Mouse (Mus musculus): Measurements from ENCODE around the gene Usmg5.
A peak's percentile ranks its signal among the peaks of the same experiment; 100 is the strongest.
"Not testable (repeated sequence)": the region's sequence is repeated elsewhere in the genome, so short reads cannot be mapped to it uniquely, and the experiment has no call there.

The Usmg5 gene

DNA sequence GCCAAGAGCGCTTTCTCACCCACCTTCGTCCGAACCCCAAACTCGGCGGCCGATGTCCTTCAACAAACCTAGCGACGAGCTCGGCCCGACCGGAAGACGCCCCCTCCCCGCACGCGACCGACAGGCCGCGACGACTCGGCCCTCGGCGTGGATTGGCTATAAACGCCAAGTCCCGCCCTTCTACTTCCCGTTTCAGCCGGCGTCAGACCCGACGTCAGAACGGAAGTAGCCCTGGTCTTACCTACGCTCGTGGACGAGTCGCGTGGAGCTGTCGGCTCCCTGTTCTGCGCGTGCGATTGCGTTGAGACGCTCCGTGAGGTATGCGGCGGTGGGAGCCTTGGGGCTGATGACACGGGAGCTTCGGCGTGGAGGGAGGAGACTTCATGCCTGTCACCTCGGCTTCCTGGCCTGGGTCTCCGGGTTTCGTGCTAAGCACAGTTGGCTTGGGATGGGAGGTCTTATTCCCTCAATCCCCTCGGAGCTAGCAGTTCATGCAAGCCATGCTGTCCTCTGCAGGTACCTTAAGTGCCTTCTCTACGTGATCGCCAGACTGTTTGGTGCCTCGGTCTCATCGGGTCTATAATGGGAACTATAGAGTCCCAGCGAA is at the start of gene Usmg5, which contains the start of gene Pdcd11:
Usmg5 (minus strand) TSS at position 98 of the 607 bp plus-strand sequence.
Pdcd11 (plus strand) TSS at position 219 of the 607 bp plus-strand sequence.
- peak; percentile 96 for DNase-seq (ENCODE audit: low spot score in 2 of 2)

DNA sequence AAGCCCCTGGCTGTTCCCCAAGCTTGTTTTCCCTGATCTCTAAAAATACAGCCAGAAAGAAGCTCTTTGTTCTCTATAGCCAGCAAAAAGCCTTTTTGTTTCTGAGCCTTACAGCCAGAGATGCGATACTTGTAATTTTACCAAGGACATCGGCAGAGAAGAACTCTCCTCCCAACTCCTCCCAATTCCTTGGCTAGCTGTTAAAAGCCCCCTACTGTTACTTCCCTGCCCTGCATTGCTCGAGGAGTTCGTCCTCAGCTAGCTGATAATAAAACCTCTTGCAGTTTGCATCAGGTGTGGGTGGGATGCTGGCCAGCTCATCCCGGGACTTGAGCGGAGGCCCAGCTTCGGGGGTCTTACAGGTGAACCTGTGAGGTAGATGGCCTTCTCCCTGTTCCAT is 49.2 kb upstream of the Usmg5 start:
- DNase-seq (ENCODE audit: low spot score in 2 of 2) = not testable (repeated sequence)

DNA sequence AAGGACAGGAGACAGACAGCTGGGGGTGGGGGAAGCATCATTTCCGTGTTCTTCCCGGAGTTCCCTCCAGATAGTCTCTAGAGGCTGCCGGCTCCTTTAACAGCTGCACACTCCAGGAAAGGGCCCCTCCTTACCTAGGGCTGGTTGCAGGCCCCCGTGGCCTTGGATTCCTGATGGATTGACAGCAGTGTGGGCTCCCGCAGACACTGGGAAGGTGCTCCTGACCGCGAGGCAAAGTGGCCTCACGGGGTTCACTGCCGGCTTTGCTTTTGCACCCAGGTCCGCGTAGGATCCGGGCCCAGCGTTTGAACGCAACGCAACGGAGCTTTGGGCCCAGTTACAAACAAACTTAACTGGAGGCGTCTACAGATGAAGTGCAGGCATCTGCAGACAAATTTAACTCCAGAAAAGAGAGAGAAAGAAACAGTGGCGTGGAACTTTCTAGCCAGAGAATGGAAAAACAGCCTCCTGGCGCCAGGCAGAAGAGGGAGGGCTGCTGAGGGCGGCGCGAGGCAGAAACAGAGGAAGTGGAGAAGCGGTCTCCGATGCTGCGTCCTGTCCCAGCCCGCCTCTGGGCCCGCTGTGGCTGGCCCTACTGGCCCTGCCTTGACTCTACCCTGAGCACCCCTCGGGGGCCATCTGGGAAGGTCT is 47.4 kb upstream of the Usmg5 start, which contains the start of gene Calhm2:
Calhm2 (minus strand) TSS at position 524 of the 651 bp plus-strand sequence.
- DNase-seq (ENCODE audit: low spot score in 2 of 2) = no peak

DNA sequence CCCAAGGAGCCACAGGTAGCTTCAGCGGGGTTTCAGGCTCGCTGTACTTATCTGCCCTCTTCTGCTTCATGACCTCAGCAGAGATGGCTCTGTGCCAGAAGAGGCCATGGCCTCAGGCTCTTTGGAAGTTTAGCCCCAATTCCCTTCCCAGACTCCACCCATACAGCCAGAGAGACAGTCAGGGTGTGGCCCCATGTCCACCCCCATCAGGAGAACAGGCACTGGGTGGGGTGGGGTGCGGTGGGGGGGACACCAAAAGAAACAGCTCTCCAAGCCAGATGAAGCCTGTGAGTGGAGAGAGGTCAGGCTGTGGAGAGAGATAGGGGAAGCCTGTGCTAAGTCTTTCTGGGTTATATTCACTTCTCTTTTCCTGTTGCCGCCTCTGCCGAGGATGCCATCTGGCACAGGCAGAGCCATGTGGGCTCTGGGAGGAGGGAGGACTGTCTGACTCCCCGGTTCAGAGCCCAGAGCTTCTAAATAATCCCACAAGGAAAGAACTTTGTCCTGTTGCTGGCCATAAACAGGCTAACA is 46.7 kb upstream of the Usmg5 start:
- no peak for DNase-seq (ENCODE audit: low spot score in 2 of 2)

DNA sequence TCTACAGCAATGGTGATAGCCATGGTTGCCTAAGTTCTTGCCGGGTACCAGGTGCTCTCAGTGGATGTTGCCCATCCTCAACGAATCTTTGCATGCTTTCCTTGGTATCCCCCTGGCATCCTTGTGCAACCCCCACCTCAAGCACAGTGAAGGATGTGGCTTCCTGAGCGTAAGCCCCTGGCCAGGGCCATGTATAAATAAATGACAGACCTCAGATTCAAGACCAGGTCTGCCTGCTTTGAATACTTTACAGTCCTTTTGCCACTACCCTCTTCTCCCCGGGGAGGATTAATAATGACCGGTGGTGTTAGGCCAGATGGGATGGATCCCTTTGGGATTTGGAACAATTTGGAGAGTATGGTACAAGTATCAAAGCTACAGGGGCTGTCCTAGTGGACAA is 45.7 kb upstream of the Usmg5 start:
- no peak for DNase-seq (ENCODE audit: low spot score in 2 of 2)

DNA sequence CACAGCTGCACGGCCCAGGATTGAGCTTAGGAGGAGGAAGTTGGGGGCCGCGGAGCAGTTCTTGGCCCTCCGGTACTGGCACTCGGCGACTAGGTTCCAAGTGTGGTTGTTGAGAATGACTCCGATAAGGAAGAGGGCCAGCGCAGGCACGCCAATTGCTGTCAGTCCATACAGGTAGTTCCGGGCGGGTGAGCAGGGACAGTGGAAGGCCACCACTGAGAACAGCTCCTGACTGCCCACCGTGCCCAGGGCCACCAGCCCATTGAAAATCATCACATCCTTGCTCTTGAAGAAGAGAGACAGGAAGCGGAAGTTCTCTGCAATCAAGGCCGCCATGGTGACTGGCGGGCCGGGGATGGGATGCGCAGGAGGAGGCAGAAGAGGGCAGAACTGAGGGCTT is 45.1 kb upstream of the Usmg5 start:
- no peak for DNase-seq (ENCODE audit: low spot score in 2 of 2)

- DNase-seq (ENCODE audit: low spot score in 2 of 2) = no peak
Observed at GRCm38 (mm10) chr19:47133161-47133560, 42.7 kb upstream of the Usmg5 start.

DNA sequence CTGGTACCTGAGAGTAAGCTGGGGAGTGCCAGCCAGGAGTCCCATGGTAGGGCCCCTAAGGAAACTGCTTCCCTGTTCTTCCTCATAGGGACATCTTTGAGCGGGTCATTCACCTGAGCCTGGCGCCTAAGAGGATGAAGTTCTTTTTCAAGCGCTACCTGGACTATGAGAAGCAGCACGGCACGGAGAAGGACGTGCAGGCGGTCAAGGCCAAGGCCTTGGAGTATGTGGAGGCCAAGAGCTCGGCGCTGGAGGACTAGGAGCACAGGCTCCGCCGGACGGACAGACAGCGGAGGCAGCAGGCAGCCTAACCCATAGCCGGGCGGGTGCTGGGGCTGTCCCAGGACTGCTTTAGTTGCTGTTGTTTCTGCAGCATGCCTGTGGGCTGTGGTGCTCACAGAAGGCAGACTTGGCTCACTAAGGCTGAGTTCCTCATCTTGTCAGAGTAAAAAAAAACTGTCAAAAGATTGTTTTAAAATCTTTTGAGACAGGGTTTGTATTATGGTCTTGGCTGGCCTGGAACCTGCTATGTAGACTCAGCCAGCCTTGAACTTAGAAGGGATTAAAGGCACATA is 40.2 kb upstream of the Usmg5 start:
- no peak for DNase-seq (ENCODE audit: low spot score in 2 of 2)

GRCm38 (mm10) chr19:47128835-47129234 is 38.4 kb upstream of the Usmg5 start:
- DNase-seq (ENCODE audit: low spot score in 2 of 2) = no peak

DNA sequence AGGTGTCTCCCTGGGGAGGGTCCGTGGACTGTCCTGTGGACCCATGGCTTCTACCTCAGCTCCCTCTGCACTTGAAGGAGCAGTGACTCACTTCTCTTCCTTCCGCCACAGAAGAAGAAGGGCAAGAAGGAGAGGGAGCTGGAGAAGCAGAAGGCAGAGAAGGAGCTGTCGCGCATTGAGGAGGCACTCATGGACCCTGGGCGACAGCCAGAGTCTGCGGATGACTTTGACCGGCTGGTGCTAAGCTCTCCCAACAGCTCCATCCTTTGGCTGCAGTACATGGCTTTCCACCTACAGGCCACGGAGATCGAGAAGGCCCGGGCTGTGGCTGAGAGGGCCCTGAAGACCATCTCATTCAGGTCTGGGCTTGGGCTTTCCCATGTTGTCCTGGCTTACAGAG is 37.7 kb upstream of the Usmg5 start:
- DNase-seq (ENCODE audit: low spot score in 2 of 2) = no peak

- peak in 1 of 2 experiments; percentile 33 for DNase-seq (ENCODE audit: low spot score in 2 of 2)
Observed at GRCm38 (mm10) chr19:47122802-47123201, 32.4 kb upstream of the Usmg5 start.

GRCm38 (mm10) chr19:47121054-47121453 is 30.6 kb upstream of the Usmg5 start:
- no peak for DNase-seq (ENCODE audit: low spot score in 2 of 2)

GRCm38 (mm10) chr19:47118634-47119033 is 28.2 kb upstream of the Usmg5 start:
- no peak for DNase-seq (ENCODE audit: low spot score in 2 of 2)

GRCm38 (mm10) chr19:47104641-47105271 is 14.3 kb upstream of the Usmg5 start:
- no peak for DNase-seq (ENCODE audit: low spot score in 2 of 2)

GRCm38 (mm10) chr19:47101080-47101479 is 10.6 kb upstream of the Usmg5 start:
- DNase-seq (ENCODE audit: low spot score in 2 of 2) = no peak

DNA sequence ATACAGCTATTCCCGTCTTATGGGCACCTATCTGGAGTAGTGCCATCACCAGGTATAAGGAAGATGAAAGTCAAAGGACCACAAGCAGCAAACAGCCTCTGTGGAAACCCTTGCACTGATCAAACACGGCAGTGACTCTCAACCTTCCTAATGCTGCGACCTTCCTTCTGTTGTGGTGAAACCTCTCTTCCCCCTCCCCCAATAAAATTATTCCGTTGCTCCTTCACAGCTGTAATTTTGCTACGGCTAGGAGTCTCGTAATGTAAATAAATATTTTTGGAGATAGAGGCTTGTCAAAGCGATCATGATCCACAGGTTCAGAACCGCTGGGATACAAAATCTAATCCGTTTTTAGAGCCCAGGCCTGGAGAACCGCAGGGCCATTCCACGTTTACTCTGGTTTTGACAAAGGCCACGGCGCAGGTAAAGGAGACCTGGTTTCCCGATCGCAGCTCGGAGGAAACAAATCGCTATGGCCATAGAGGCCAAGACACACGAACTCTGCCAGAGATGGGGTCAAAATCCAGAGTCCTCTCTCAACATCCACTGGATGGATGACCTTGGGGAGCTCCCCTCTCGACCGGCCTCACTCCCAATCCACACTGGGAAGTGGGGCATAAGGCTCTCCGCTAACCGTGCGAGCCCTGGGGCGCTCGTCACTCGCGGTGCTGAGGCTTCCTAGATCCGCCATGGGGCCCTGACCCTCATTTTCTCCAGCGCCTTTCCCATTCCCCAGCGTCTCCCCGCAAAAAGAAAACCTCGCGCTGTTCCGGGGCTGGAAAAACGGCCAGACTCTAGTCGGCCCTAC is 525 bp downstream of the Usmg5 start:
- DNase-seq (ENCODE audit: low spot score in 2 of 2) = no peak

- DNase-seq (ENCODE audit: low spot score in 2 of 2) = no peak
Observed at GRCm38 (mm10) chr19:47088226-47088625, 2.2 kb downstream of the Usmg5 start.

DNA sequence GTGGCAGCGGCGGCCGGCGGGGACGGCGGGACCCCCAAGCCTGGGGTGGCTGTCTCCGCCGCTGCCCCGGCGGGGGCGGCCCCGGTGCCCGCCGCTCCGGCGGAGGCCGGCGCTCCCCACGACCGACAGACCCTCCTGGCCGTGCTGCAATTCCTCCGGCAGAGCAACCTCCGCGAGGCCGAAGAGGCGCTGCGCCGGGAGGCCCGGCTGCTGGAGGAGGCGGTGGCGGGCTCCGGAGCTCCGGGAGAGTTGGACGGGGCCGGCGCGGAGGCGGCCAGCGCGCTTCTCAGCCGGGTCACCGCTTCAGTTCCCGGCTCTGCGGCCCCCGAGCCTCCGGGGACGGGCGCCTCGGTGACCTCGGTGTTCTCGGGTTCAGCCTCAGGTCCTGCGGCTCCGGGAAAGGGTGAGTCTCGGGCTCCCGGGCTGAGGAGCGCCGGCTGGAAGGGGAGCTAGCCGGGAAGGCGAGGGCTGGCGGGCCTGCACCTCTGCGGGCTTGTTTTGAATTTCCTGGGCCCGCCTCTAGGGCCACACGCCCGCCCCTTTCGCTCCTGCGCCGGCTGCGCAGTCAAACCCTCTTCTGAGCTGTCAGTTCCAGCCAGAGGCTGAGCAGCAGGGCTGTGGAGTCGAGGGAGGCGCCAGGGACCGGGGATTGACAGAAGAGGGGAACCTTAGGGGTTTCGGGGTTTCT is 22.4 kb downstream of the Usmg5 start:
- peak; percentile 63 to 78 for DNase-seq (ENCODE audit: low spot score in 2 of 2)

GRCm38 (mm10) chr19:47067096-47067882 is 23.2 kb downstream of the Usmg5 start, which contains the start of gene Taf5:
Gene Taf5, plus strand, starts transcription at chr19:47067746.
- DNase-seq (ENCODE audit: low spot score in 2 of 2) = peak; percentile 96 to 97

DNA sequence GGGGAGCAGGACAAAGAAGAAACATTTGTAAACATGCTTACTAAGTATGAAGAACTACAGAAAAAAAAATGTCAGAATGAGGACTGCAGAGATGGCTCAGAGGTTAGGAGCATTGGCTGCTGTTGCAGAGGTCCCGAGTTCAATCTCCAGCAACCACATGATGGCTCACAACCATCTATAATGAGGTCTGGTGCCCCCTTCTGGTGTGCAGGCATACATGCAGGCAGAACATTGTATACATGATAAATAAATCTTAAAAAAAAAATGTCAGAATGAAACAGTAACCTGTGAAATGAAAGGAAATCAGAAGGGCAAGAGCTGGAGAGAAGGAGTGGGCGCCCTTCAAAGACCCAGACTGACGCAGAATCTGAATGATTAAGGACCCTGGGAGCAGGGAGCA is 24.6 kb downstream of the Usmg5 start:
- no peak for DNase-seq (ENCODE audit: low spot score in 2 of 2)
